Mouse (Mus musculus): ENCODE results near the gene Phf2. TPM values are rescaled to one million over a fixed set of nuclear protein-coding genes. Genes with fewer than 3 reads are reported as not detected.

Phf2 gene
- polyA plus RNA-seq, 1 experiment from 2014 or later = 8.2 TPM

- Histone ChIP-seq H3K36me3 (ENCODE audit: control insufficient read depth, insufficient read depth, low read length) (no peaks in the 10 kb centered on the region), H3K9me3 (replicated peaks; ENCODE audit: control insufficient read depth, low read length, poor library complexity, severe bottlenecking) (no peaks in the 10 kb centered on the region), H3K27ac (ENCODE audit: low read length) (no peak overlapping the region), H3K4me2 (ENCODE audit: low read length) (no peak overlapping the region), H3K4me1 (ENCODE audit: control insufficient read depth, insufficient read depth, low read length) (0 out of 2 replicates have a peak, but pooled peaks cover 4% of the 10 kb centered on the region), H3K9ac (ENCODE audit: low read depth, low read length) (no peak overlapping the region), H3K27me3 (ENCODE audit: control insufficient read depth, insufficient read depth, low read depth, low read length) (no peaks in the 10 kb centered on the region), H3K4me3 (ENCODE audit: low read depth, low read length) (no peak overlapping the region)
- 37% methylated on average over 27 of the region's 27 CpGs for WGBS
- 0 out of 2 replicates have a peak, but pooled peaks have one; percentile 25 for ATAC-seq
Observed at GRCm38 (mm10) chr13:48782727-48783725, 87.9 kb downstream of the Phf2 start.

- no peak for ATAC-seq
- H3K27ac ChIP-seq (ENCODE audit: low read length) = no peak overlapping the region
- no peaks in the 10 kb centered on the region for H3K36me3 ChIP-seq (ENCODE audit: control insufficient read depth, insufficient read depth, low read length)
- 47% methylated on average over 9 of the region's 9 CpGs for WGBS
- H3K4me3 ChIP-seq (ENCODE audit: low read depth, low read length) = no peak overlapping the region
- H3K4me2 ChIP-seq (ENCODE audit: low read length) = no peak overlapping the region
- H3K27me3 ChIP-seq (ENCODE audit: control insufficient read depth, insufficient read depth, low read depth, low read length) = no peaks in the 10 kb centered on the region
- H3K9ac ChIP-seq (ENCODE audit: low read depth, low read length) = no peak overlapping the region
- no peaks in the 10 kb centered on the region for H3K9me3 ChIP-seq (replicated peaks; ENCODE audit: control insufficient read depth, low read length, poor library complexity, severe bottlenecking)
- 0 out of 2 replicates have a peak, but pooled peaks cover 4% of the 10 kb centered on the region for H3K4me1 ChIP-seq (ENCODE audit: control insufficient read depth, insufficient read depth, low read length)
Observed at GRCm38 (mm10) chr13:48780345-48781010, 90.4 kb downstream of the Phf2 start.

DNA sequence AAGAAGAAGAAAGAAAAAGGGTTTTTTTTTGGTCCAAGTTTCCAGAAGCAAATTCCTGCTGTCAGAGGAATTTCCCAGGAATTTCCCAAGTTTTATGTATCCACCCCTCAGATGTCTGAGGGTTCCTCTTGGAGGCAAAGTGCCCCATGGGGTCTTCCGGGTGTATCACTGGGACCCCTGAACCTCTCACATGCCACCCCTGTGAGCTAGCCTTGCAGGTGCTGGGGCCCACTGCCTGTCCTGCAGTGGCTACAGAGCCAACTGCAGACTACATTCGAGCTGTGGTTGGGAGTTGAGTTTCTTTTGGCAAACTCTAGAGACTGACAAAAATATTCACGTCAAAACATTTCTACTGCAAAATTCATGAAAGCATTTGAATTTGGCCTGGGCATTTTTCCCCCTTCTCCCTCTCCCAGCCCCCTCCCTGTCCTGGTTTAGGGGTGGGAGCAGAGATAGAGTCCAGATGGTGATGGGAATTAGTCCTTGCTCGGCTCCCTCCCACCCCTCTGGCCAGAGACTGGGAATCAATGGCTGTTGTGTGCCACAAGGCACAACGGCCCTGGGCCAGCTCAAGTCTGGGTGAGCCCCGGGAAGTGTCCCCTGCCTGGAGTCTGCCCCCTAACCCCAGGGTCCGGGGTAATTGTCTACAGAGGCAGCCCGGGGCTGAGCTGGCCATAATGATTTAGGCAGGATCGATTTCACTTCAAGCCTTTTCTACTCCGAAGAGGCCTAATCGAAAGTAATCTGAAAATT is 91.2 kb downstream of the Phf2 start:
- no peak for ATAC-seq

DNA sequence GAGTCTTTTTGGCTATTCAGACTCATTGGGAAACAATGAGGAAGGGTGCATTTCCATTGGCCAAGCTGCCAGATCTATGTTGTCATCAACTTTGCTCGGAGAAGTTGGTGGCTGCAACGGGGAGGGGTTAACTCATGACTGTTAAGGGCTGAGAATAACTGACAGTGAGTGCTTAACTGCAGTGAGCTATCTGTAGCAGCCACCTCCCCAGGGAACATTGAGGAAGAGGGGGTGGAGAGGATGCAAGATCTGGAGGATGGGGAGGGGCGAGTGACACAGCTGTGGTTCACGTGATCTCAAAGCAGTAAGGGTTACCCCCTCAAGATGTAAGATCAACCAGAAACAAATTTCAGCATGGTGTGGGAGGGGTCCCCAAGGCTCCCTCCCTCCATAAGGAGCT is 92.8 kb downstream of the Phf2 start:
- no peak overlapping the region for H3K9ac ChIP-seq (ENCODE audit: low read depth, low read length)
- no peak overlapping the region for H3K4me2 ChIP-seq (ENCODE audit: low read length)
- no peak overlapping the region for H3K4me3 ChIP-seq (ENCODE audit: low read depth, low read length)
- no peak overlapping the region for H3K27ac ChIP-seq (ENCODE audit: low read length)
- H3K27me3 ChIP-seq (ENCODE audit: control insufficient read depth, insufficient read depth, low read depth, low read length) = no peaks in the 10 kb centered on the region
- H3K4me1 ChIP-seq (ENCODE audit: control insufficient read depth, insufficient read depth, low read length) = 0 out of 2 replicates have a peak, but pooled peaks cover 4% of the 10 kb centered on the region
- H3K36me3 ChIP-seq (ENCODE audit: control insufficient read depth, insufficient read depth, low read length) = no peaks in the 10 kb centered on the region
- H3K9me3 ChIP-seq (replicated peaks; ENCODE audit: control insufficient read depth, low read length, poor library complexity, severe bottlenecking) = no peaks in the 10 kb centered on the region
- ATAC-seq = no peak
- 79% methylated on average over 4 of the region's 4 CpGs for WGBS

More for the DNA sequence above, 91.2 kb downstream of the Phf2 start:
- Histone ChIP-seq H3K4me2 (ENCODE audit: low read length) (no peak overlapping the region), H3K36me3 (ENCODE audit: control insufficient read depth, insufficient read depth, low read length) (no peaks in the 10 kb centered on the region), H3K9ac (ENCODE audit: low read depth, low read length) (no peak overlapping the region), H3K27ac (ENCODE audit: low read length) (no peak overlapping the region), H3K9me3 (replicated peaks; ENCODE audit: control insufficient read depth, low read length, poor library complexity, severe bottlenecking) (no peaks in the 10 kb centered on the region), H3K4me1 (ENCODE audit: control insufficient read depth, insufficient read depth, low read length) (0 out of 2 replicates have a peak, but pooled peaks cover 4% of the 10 kb centered on the region), H3K27me3 (ENCODE audit: control insufficient read depth, insufficient read depth, low read depth, low read length) (no peaks in the 10 kb centered on the region), H3K4me3 (ENCODE audit: low read depth, low read length) (no peak overlapping the region)
- 55% methylated on average over 11 of the region's 11 CpGs for WGBS

DNA sequence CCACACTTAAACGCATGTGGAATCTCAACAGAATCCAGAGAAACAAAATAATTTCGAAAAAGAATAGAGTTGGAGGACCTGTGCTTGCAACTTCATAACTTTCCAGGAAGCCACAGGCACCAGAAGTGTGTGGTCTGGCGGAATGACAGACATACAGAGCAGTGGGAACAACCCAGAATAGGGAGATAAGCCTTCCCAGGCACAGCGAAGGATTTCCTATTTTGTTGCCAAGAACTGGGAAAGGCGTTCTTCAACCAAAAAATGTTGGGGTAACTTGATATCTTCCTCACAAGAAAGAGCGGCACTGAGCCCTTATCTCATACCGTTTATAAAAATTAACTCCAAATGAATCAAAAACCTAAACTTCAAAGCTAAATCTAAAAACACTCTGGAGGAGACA is 96.4 kb downstream of the Phf2 start:
- 86% methylated on average over 7 of the region's 7 CpGs for WGBS
- no peak overlapping the region for H3K9ac ChIP-seq (ENCODE audit: low read depth, low read length)
- no peak overlapping the region for H3K4me3 ChIP-seq (ENCODE audit: low read depth, low read length)
- no peaks in the 10 kb centered on the region for H3K9me3 ChIP-seq (replicated peaks; ENCODE audit: control insufficient read depth, low read length, poor library complexity, severe bottlenecking)
- H3K36me3 ChIP-seq (ENCODE audit: control insufficient read depth, insufficient read depth, low read length) = no peaks in the 10 kb centered on the region
- no peak overlapping the region for H3K27ac ChIP-seq (ENCODE audit: low read length)
- no peaks in the 10 kb centered on the region for H3K4me1 ChIP-seq (ENCODE audit: control insufficient read depth, insufficient read depth, low read length)
- H3K4me2 ChIP-seq (ENCODE audit: low read length) = no peak overlapping the region
- H3K27me3 ChIP-seq (ENCODE audit: control insufficient read depth, insufficient read depth, low read depth, low read length) = no peaks in the 10 kb centered on the region
- ATAC-seq = no peak

GRCm38 (mm10) chr13:48768109-48768508 is 102.8 kb downstream of the Phf2 start:
- 56% methylated on average over 11 of the region's 11 CpGs for WGBS
- ATAC-seq = no peak; the same call in 1 of the 2 replicates
- Histone ChIP-seq H3K4me1 (ENCODE audit: control insufficient read depth, insufficient read depth, low read length) (peaks cover 7% of the 10 kb centered on the region), H3K4me3 (ENCODE audit: low read depth, low read length) (no peak overlapping the region), H3K27ac (ENCODE audit: low read length) (no peak overlapping the region), H3K9ac (ENCODE audit: low read depth, low read length) (peak overlapping the region; percentile 17; the same call in 1 of the 2 replicates), H3K4me2 (ENCODE audit: low read length) (no peak overlapping the region), H3K36me3 (ENCODE audit: control insufficient read depth, insufficient read depth, low read length) (no peaks in the 10 kb centered on the region), H3K27me3 (ENCODE audit: control insufficient read depth, insufficient read depth, low read depth, low read length) (0 out of 2 replicates have a peak, but pooled peaks cover 2% of the 10 kb centered on the region), H3K9me3 (replicated peaks; ENCODE audit: control insufficient read depth, low read length, poor library complexity, severe bottlenecking) (no peaks in the 10 kb centered on the region)

DNA sequence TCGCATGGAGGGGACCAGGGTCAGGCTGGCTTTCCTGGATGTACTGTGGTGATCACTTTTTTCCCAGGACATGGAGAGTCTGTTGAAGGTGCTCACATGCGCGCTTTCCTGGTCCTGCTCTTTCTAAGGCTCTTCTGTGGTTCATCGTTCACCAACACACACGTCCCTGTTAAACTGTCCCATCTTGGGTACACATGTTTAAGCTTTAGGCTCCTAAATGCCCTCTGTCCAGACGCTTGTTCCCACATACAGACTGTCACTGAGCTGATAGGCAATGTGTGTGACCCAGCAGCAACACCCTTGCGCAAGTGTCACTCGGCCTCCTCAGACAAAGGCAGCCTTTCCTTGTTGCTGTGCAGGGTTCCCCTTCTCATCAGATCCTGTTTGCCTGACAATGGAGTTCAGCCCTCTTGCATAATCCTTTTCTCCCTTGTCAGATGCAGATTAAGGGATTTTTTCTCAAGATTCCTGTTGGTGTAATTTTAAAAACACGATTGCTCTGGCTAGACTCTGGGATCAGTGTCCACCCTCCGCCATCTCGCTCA is 107.1 kb downstream of the Phf2 start:
- peaks cover 7% of the 10 kb centered on the region for H3K4me1 ChIP-seq (ENCODE audit: control insufficient read depth, insufficient read depth, low read length)
- H3K27ac ChIP-seq (ENCODE audit: low read length) = no peak overlapping the region
- no peak overlapping the region for H3K9ac ChIP-seq (ENCODE audit: low read depth, low read length)
- no peaks in the 10 kb centered on the region for H3K36me3 ChIP-seq (ENCODE audit: control insufficient read depth, insufficient read depth, low read length)
- H3K4me3 ChIP-seq (ENCODE audit: low read depth, low read length) = no peak overlapping the region
- WGBS = 23% methylated on average over 11 of the region's 11 CpGs
- 0 out of 2 replicates have a peak, but pooled peaks cover 2% of the 10 kb centered on the region for H3K27me3 ChIP-seq (ENCODE audit: control insufficient read depth, insufficient read depth, low read depth, low read length)
- H3K9me3 ChIP-seq (replicated peaks; ENCODE audit: control insufficient read depth, low read length, poor library complexity, severe bottlenecking) = no peaks in the 10 kb centered on the region
- no peak for ATAC-seq
- no peak overlapping the region for H3K4me2 ChIP-seq (ENCODE audit: low read length)

- Histone ChIP-seq H3K36me3 (ENCODE audit: control insufficient read depth, insufficient read depth, low read length) (no peaks in the 10 kb centered on the region), H3K4me1 (ENCODE audit: control insufficient read depth, insufficient read depth, low read length) (peaks cover 2% of the 10 kb centered on the region; the same call in 1 of the 2 replicates), H3K27me3 (ENCODE audit: control insufficient read depth, insufficient read depth, low read depth, low read length) (0 out of 2 replicates have a peak, but pooled peaks cover 2% of the 10 kb centered on the region), H3K27ac (ENCODE audit: low read length) (no peak overlapping the region), H3K9me3 (replicated peaks; ENCODE audit: control insufficient read depth, low read length, poor library complexity, severe bottlenecking) (no peaks in the 10 kb centered on the region), H3K4me2 (ENCODE audit: low read length) (no peak overlapping the region), H3K9ac (ENCODE audit: low read depth, low read length) (no peak overlapping the region), H3K4me3 (ENCODE audit: low read depth, low read length) (no peak overlapping the region)
- WGBS = 87% methylated on average over 8 of the region's 8 CpGs
- ATAC-seq = no peak
Observed at GRCm38 (mm10) chr13:48760855-48761436, 110.0 kb downstream of the Phf2 start.

Data from midbrain, embryonic 16.5 days (tissue).